In genomic region chr13:71961891-71962660, GRCm38 (mm10) we compare ENCODE assay signal across 8 mouse cellular contexts. TPM values are rescaled to one million over a fixed set of nuclear protein-coding genes. Genes with fewer than 3 reads are reported as not detected.
DNase-seq lines count a peak whose midpoint lies in the region; ATAC-seq and TF ChIP-seq lines count a peak whose summit lies in the region.

No protein-coding gene starts in this region.

- no peaks in the 10 kb centered on the region for H3K4me1 ChIP-seq in lung, adult 2 months (ENCODE audit: control insufficient read depth, insufficient read depth, low read length)
- peaks cover 61% of the 10 kb centered on the region for H3K4me1 ChIP-seq in forebrain, embryonic 10.5 days
- H3K4me1 ChIP-seq in hindbrain, embryonic 15.5 days (replicated peaks): peaks cover 27% of the 10 kb centered on the region

- H3K27me3 ChIP-seq in forebrain, embryonic 10.5 days (ENCODE audit: poor library complexity, severe bottlenecking): peaks cover 99% of the 10 kb centered on the region
- H3K27me3 ChIP-seq in hindbrain, embryonic 15.5 days: peaks cover 35% of the 10 kb centered on the region

- peak overlapping the region; percentile 65 for H3K4me3 ChIP-seq in lung, adult 2 months (replicated peaks; ENCODE audit: extremely low read depth, low read depth, low read length)
- peak overlapping the region; percentile 59 for H3K4me3 ChIP-seq in forebrain, embryonic 10.5 days
- H3K4me3 ChIP-seq in hindbrain, embryonic 15.5 days: peak overlapping the region; percentile 46

- 5% methylated on average over 25 of the region's 25 CpGs for WGBS in lung, adult 2 months
- WGBS in forebrain, embryonic 10.5 days: under 1% methylated on average over 25 of the region's 25 CpGs
- WGBS in hindbrain, embryonic 15.5 days: 1% methylated on average over 25 of the region's 25 CpGs

- DNase-seq in lung, adult 2 months: no peak
- DNase-seq in lung, postnatal 4 days: no peak
- peak; percentile 40 for DNase-seq in forebrain, embryonic 10.5 days (ENCODE audit: extremely low spot score, low spot score)
- DNase-seq in retina, postnatal 1 day: peak; percentile 42
- no peak for DNase-seq in adrenal gland, postnatal 25 days
- no peak for DNase-seq in spleen, postnatal 10 days (ENCODE audit: low spot score in 2 of 2)
- no peak for DNase-seq in layer of hippocampus, adult 9-10 months (ENCODE audit: low spot score)

- H3K9ac ChIP-seq in hindbrain, embryonic 15.5 days: peak overlapping the region; percentile 67

- H3K36me3 ChIP-seq in forebrain, embryonic 10.5 days (replicated peaks): no peaks in the 10 kb centered on the region
- H3K36me3 ChIP-seq in hindbrain, embryonic 15.5 days: no peaks in the 10 kb centered on the region

- H3K4me2 ChIP-seq in hindbrain, embryonic 15.5 days: peak overlapping the region; percentile 62

- TF ChIP-seq POLR2A in lung, adult 2 months (IDR thresholded peaks at IDR 0.05; ENCODE audit: borderline replicate concordance, extremely low read depth, low read depth, low read length): no peak

- no peak for ATAC-seq in hindbrain, embryonic 15.5 days (ENCODE audit: low FRiP score, low read depth)

- no peak for TF ChIP-seq CTCF in lung, adult 2 months (IDR thresholded peaks at IDR 0.05; ENCODE audit: insufficient read depth, low read length)

- H3K27ac ChIP-seq in forebrain, embryonic 10.5 days: peak overlapping the region; percentile 80
- H3K27ac ChIP-seq in hindbrain, embryonic 15.5 days (replicated peaks): peak overlapping the region; percentile 79

- no peaks in the 10 kb centered on the region for H3K9me3 ChIP-seq in forebrain, embryonic 10.5 days
- H3K9me3 ChIP-seq in hindbrain, embryonic 15.5 days: no peaks in the 10 kb centered on the region

RNA-seq across cellular contexts. Expression of gene Irx1, which starts 1.4 kb away (rescaled TPM):
- 122 and 300 TPM in 2 replicates for polyA plus RNA-seq in lung, adult 2 months (2012; rRNA removed)
- 0.31 and 0.40 TPM in 2 replicates for polyA plus RNA-seq in forebrain, embryonic 10.5 days (2016; fragmentation: Nextera tagmentation; extraction: Ambion mirVana)
- 8.5 and 8.7 TPM in 2 replicates for polyA plus RNA-seq in hindbrain, embryonic 15.5 days (2015; fragmentation: Nextera tagmentation; extraction: Ambion mirVana)
- not detected in 2 replicates for total RNA-seq in adrenal gland, postnatal 25 days (2021)

Comparison
In these comparisons a context has a peak if more than half of its experiments do, and no peak if none do; other contexts are left out.
1. DNase-seq: peak in forebrain, embryonic 10.5 days (single experiment) and retina, postnatal 1 day (single experiment); none in lung, adult 2 months (single experiment), lung, postnatal 4 days (0 of 2), adrenal gland, postnatal 25 days (single experiment), spleen, postnatal 10 days (0 of 2) and layer of hippocampus, adult 9-10 months (single experiment).
2. RNA of gene Irx1, which starts 1.4 kb away (polyA plus RNA-seq): 122 to 300 TPM in lung, adult 2 months; 8.5 to 8.7 TPM in hindbrain, embryonic 15.5 days and 0.31 to 0.40 TPM in forebrain, embryonic 10.5 days; every median in the first group is over 10 times any median in the second.
3. Peak in every context shown above with its lines, with median percentiles within 50 percentile points of each other: H3K4me3 ChIP-seq.